Mouse (Mus musculus): ENCODE data around the gene Gm11060. TPM values are rescaled to one million over a fixed set of nuclear protein-coding genes. Genes with fewer than 3 reads are reported as not detected.

Gene Gm11060
- polyA plus RNA-seq (2014; fragmentation: Nextera tagmentation; extraction: Ambion mirVana), result not detected in 2 replicates

GRCm38 (mm10) chr2:105091718-105092117, at the start of gene Gm11060:
Gene Gm11060 (plus strand): TSS chr2:105092018.
- Histone ChIP-seq H3K27ac (ENCODE audit: low read depth, low read length) (no peak within 1 kb of the TSS), H3K27me3 (replicated peaks; ENCODE audit: control insufficient read depth, insufficient read depth, low read length) (no peaks in the 10 kb centered on the region)

DNA sequence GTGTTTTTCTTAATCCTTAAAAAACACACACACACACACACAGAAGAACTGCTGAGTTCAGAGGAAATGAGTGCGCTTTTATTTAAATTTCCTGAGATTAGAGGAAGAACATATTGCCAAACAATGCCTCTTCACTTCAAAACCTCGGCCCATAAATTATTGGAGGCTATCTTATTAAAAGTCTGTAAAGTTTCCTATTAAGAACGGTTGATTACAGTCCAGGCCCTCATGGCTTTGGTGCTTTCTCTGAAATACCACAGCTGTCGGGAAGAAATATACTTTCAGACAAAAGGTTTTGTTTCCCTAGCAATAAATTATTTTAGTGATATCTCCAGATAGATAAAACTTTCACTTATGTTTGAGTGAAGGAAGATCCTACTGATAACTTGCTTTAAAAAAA, 48.7 kb upstream of the Gm11060 start:
- ATAC-seq, result no peak
- 69% methylated on average over 4 of the region's 4 CpGs for WGBS
- H3K4me3 ChIP-seq (ENCODE audit: low read depth, low read length), result no peak overlapping the region
- H3K36me3 ChIP-seq (ENCODE audit: control insufficient read depth, insufficient read depth, low read length), result no peaks in the 10 kb centered on the region
- H3K9ac ChIP-seq (ENCODE audit: low read length), result no peak overlapping the region
- no peak overlapping the region for H3K27ac ChIP-seq (ENCODE audit: low read depth, low read length)
- no peaks in the 10 kb centered on the region for H3K4me1 ChIP-seq (ENCODE audit: control insufficient read depth, insufficient read depth, low read length)
- H3K9me3 ChIP-seq (replicated peaks; ENCODE audit: control insufficient read depth, low read length), result no peaks in the 10 kb centered on the region
- DNase-seq (ENCODE audit: low spot score), result no peak
- no peaks in the 10 kb centered on the region for H3K27me3 ChIP-seq (replicated peaks; ENCODE audit: control insufficient read depth, insufficient read depth, low read length)
- H3K4me2 ChIP-seq (ENCODE audit: low read length), result no peak overlapping the region

More at GRCm38 (mm10) chr2:105091718-105092117, at the start of gene Gm11060:
- Histone ChIP-seq H3K4me1 (ENCODE audit: control insufficient read depth, insufficient read depth, low read length) (peaks cover 13% of the 10 kb centered on the region), H3K4me3 (ENCODE audit: low read depth, low read length) (no peak within 1 kb of the TSS), H3K4me2 (ENCODE audit: low read length) (no peak within 1 kb of the TSS), H3K9me3 (replicated peaks; ENCODE audit: control insufficient read depth, low read length) (no peaks in the 10 kb centered on the region), H3K9ac (ENCODE audit: low read length) (no peak within 1 kb of the TSS), H3K36me3 (ENCODE audit: control insufficient read depth, insufficient read depth, low read length) (no peaks in the 10 kb centered on the region)
- DNase-seq (ENCODE audit: low spot score) (no peak), ATAC-seq (no peak)
- WGBS, result 94% methylated on average over 2 of the region's 2 CpGs

DNA sequence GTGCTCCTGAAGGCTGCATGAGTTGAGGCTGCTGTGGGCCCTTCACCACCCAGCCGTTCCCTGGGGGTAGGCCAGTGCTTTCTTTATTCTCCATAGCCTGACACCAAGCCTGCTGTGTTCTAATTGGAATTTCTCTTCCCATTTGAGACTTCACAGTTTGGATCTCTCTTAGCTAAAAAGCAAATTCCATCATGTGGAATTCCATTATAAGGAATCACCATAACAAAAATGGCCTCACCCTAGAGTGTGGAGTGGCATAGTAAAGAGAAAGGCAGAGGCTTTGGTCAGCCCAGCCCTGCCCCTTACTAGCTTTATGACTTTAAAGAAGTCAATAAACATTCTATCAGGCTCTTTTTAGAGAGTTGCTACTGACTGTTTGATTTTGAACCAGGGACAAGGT, 43.5 kb upstream of the Gm11060 start:
- Histone ChIP-seq H3K9me3 (replicated peaks; ENCODE audit: control insufficient read depth, low read length) (no peaks in the 10 kb centered on the region), H3K27ac (ENCODE audit: low read depth, low read length) (no peak overlapping the region), H3K9ac (ENCODE audit: low read length) (no peak overlapping the region), H3K4me2 (ENCODE audit: low read length) (no peak overlapping the region), H3K4me3 (ENCODE audit: low read depth, low read length) (no peak overlapping the region), H3K4me1 (ENCODE audit: control insufficient read depth, insufficient read depth, low read length) (no peaks in the 10 kb centered on the region), H3K36me3 (ENCODE audit: control insufficient read depth, insufficient read depth, low read length) (no peaks in the 10 kb centered on the region), H3K27me3 (replicated peaks; ENCODE audit: control insufficient read depth, insufficient read depth, low read length) (no peaks in the 10 kb centered on the region)
- no peak for DNase-seq (ENCODE audit: low spot score)
- ATAC-seq, result no peak
- WGBS, result 41% methylated on average over 1 of the region's 1 CpGs

- no peaks in the 10 kb centered on the region for H3K9me3 ChIP-seq (replicated peaks; ENCODE audit: control insufficient read depth, low read length)
- DNase-seq (ENCODE audit: low spot score), result no peak
- H3K9ac ChIP-seq (ENCODE audit: low read length), result no peak overlapping the region
- H3K36me3 ChIP-seq (ENCODE audit: control insufficient read depth, insufficient read depth, low read length), result no peaks in the 10 kb centered on the region
- no peak overlapping the region for H3K4me3 ChIP-seq (ENCODE audit: low read depth, low read length)
- no peaks in the 10 kb centered on the region for H3K4me1 ChIP-seq (ENCODE audit: control insufficient read depth, insufficient read depth, low read length)
- 73% methylated on average over 1 of the region's 1 CpGs for WGBS
- ATAC-seq, result no peak
- no peak overlapping the region for H3K4me2 ChIP-seq (ENCODE audit: low read length)
- no peak overlapping the region for H3K27ac ChIP-seq (ENCODE audit: low read depth, low read length)
- H3K27me3 ChIP-seq (replicated peaks; ENCODE audit: control insufficient read depth, insufficient read depth, low read length), result no peaks in the 10 kb centered on the region
Observed at GRCm38 (mm10) chr2:105055529-105055928, 36.3 kb upstream of the Gm11060 start.

- H3K4me1 ChIP-seq (ENCODE audit: control insufficient read depth, insufficient read depth, low read length), result no peaks in the 10 kb centered on the region
- H3K36me3 ChIP-seq (ENCODE audit: control insufficient read depth, insufficient read depth, low read length), result no peaks in the 10 kb centered on the region
- ATAC-seq, result no peak
- no peak overlapping the region for H3K27ac ChIP-seq (ENCODE audit: low read depth, low read length)
- no peaks in the 10 kb centered on the region for H3K9me3 ChIP-seq (replicated peaks; ENCODE audit: control insufficient read depth, low read length)
- no peak overlapping the region for H3K4me3 ChIP-seq (ENCODE audit: low read depth, low read length)
- H3K9ac ChIP-seq (ENCODE audit: low read length), result no peak overlapping the region
- 89% methylated on average over 7 of the region's 7 CpGs for WGBS
- H3K27me3 ChIP-seq (replicated peaks; ENCODE audit: control insufficient read depth, insufficient read depth, low read length), result no peaks in the 10 kb centered on the region
- DNase-seq (ENCODE audit: low spot score), result no peak
- no peak overlapping the region for H3K4me2 ChIP-seq (ENCODE audit: low read length)
Observed at GRCm38 (mm10) chr2:105058577-105059116, 33.2 kb upstream of the Gm11060 start.

GRCm38 (mm10) chr2:105062741-105063372, 29.0 kb upstream of the Gm11060 start:
- Histone ChIP-seq H3K9me3 (replicated peaks; ENCODE audit: control insufficient read depth, low read length) (no peaks in the 10 kb centered on the region), H3K27ac (ENCODE audit: low read depth, low read length) (no peak overlapping the region), H3K4me1 (ENCODE audit: control insufficient read depth, insufficient read depth, low read length) (no peaks in the 10 kb centered on the region), H3K4me2 (ENCODE audit: low read length) (no peak overlapping the region), H3K27me3 (replicated peaks; ENCODE audit: control insufficient read depth, insufficient read depth, low read length) (no peaks in the 10 kb centered on the region), H3K36me3 (ENCODE audit: control insufficient read depth, insufficient read depth, low read length) (no peaks in the 10 kb centered on the region), H3K9ac (ENCODE audit: low read length) (no peak overlapping the region), H3K4me3 (ENCODE audit: low read depth, low read length) (no peak overlapping the region)
- no peak for DNase-seq (ENCODE audit: low spot score)
- no peak for ATAC-seq
- WGBS, result 49% methylated on average over 7 of the region's 7 CpGs

GRCm38 (mm10) chr2:105072496-105072895, 19.3 kb upstream of the Gm11060 start:
- ATAC-seq (no peak), DNase-seq (ENCODE audit: low spot score) (no peak)
- Histone ChIP-seq H3K4me3 (ENCODE audit: low read depth, low read length) (no peak overlapping the region), H3K27ac (ENCODE audit: low read depth, low read length) (no peak overlapping the region), H3K9ac (ENCODE audit: low read length) (no peak overlapping the region), H3K36me3 (ENCODE audit: control insufficient read depth, insufficient read depth, low read length) (no peaks in the 10 kb centered on the region), H3K9me3 (replicated peaks; ENCODE audit: control insufficient read depth, low read length) (no peaks in the 10 kb centered on the region), H3K27me3 (replicated peaks; ENCODE audit: control insufficient read depth, insufficient read depth, low read length) (no peaks in the 10 kb centered on the region), H3K4me1 (ENCODE audit: control insufficient read depth, insufficient read depth, low read length) (no peaks in the 10 kb centered on the region), H3K4me2 (ENCODE audit: low read length) (no peak overlapping the region)
- WGBS, result 70% methylated on average over 4 of the region's 4 CpGs

- H3K4me2 ChIP-seq (ENCODE audit: low read length), result no peak overlapping the region
- no peak overlapping the region for H3K9ac ChIP-seq (ENCODE audit: low read length)
- no peaks in the 10 kb centered on the region for H3K9me3 ChIP-seq (replicated peaks; ENCODE audit: control insufficient read depth, low read length)
- H3K4me3 ChIP-seq (ENCODE audit: low read depth, low read length), result no peak overlapping the region
- H3K27me3 ChIP-seq (replicated peaks; ENCODE audit: control insufficient read depth, insufficient read depth, low read length), result no peaks in the 10 kb centered on the region
- no peaks in the 10 kb centered on the region for H3K36me3 ChIP-seq (ENCODE audit: control insufficient read depth, insufficient read depth, low read length)
- no peak overlapping the region for H3K27ac ChIP-seq (ENCODE audit: low read depth, low read length)
- 56% methylated on average over 4 of the region's 4 CpGs for WGBS
- DNase-seq (ENCODE audit: low spot score) (no peak), ATAC-seq (no peak)
- H3K4me1 ChIP-seq (ENCODE audit: control insufficient read depth, insufficient read depth, low read length), result no peaks in the 10 kb centered on the region
Observed at GRCm38 (mm10) chr2:105074196-105074595, 17.6 kb upstream of the Gm11060 start.

GRCm38 (mm10) chr2:105075809-105076208, 16.0 kb upstream of the Gm11060 start:
- Histone ChIP-seq H3K4me2 (ENCODE audit: low read length) (no peak overlapping the region), H3K9me3 (replicated peaks; ENCODE audit: control insufficient read depth, low read length) (no peaks in the 10 kb centered on the region), H3K27ac (ENCODE audit: low read depth, low read length) (no peak overlapping the region), H3K4me1 (ENCODE audit: control insufficient read depth, insufficient read depth, low read length) (no peaks in the 10 kb centered on the region), H3K4me3 (ENCODE audit: low read depth, low read length) (no peak overlapping the region), H3K27me3 (replicated peaks; ENCODE audit: control insufficient read depth, insufficient read depth, low read length) (no peaks in the 10 kb centered on the region), H3K36me3 (ENCODE audit: control insufficient read depth, insufficient read depth, low read length) (no peaks in the 10 kb centered on the region), H3K9ac (ENCODE audit: low read length) (no peak overlapping the region)
- DNase-seq (ENCODE audit: low spot score), result no peak
- 90% methylated on average over 5 of the region's 5 CpGs for WGBS
- no peak for ATAC-seq
